Mouse (Mus musculus) neural tube, embryonic 15.5 days (tissue): ENCODE measurements around the gene Dolpp1. TPM values are rescaled to one million over a fixed set of nuclear protein-coding genes. Genes with fewer than 3 reads are reported as not detected.
A peak's percentile ranks its signal among the peaks of the same experiment; 100 is the strongest.

Experiments
- ATAC-seq: fragments of 200-750 bp; cut with Nextera tagmentation; 2 replicates; pipeline ENCODE4 v1.8.0; 2017; ENCODE audit warnings: mild to moderate bottlenecking, moderate TSS enrichment, moderate library complexity; ENCODE audit not compliant: low FRiP score
- H3K27ac ChIP-seq: fragments of 300-500 bp; sonication (generic); replicated peaks from 2 replicates; pipeline ENCODE4 v1.5.1; 2015; ENCODE audit warnings: mild to moderate bottlenecking, inconsistent platforms
- H3K27me3 ChIP-seq: fragments of 300-500 bp; sonication (generic); replicated peaks from 2 replicates; pipeline ENCODE4 v1.6.1; 2015; ENCODE audit warnings: inconsistent platforms
- H3K36me3 ChIP-seq: fragments of 300-500 bp; sonication (generic); 2 replicates; pipeline ENCODE4 v1.6.1; 2015; ENCODE audit warnings: inconsistent platforms
- H3K4me1 ChIP-seq: fragments of 300-500 bp; sonication (generic); 2 replicates; pipeline ENCODE4 v1.6.1; 2015; ENCODE audit warnings: inconsistent platforms
- H3K4me2 ChIP-seq: fragments of 300-500 bp; sonication (generic); 2 replicates; pipeline ENCODE4 v1.6.1; 2015; ENCODE audit warnings: inconsistent platforms, mild to moderate bottlenecking, moderate library complexity
- H3K4me3 ChIP-seq: fragments of 300-500 bp; sonication (generic); replicated peaks from 2 replicates; pipeline ENCODE4 v1.5.1; 2015; ENCODE audit warnings: mild to moderate bottlenecking, inconsistent platforms
- H3K9ac ChIP-seq: fragments of 300-500 bp; sonication (generic); replicated peaks from 2 replicates; pipeline ENCODE4 v1.6.1; 2015; ENCODE audit warnings: mild to moderate bottlenecking, inconsistent platforms
- H3K9me3 ChIP-seq: fragments of 300-500 bp; sonication (generic); replicated peaks from 2 replicates; pipeline ENCODE4 v1.6.1; 2016; ENCODE audit warnings: inconsistent platforms
- WGBS: fragments of 180-500 bp; shearing (Covaris S2); methylation state at CpG from one replicate; pipeline ENCODE4 v1.1.7; 2015; ENCODE audit warnings: mixed read lengths; 5-methylcytosine and 5-hydroxymethylcytosine counted together
- microRNA-seq: library from miRNA; unstranded; fragments of <30 nt; microRNA quantifications from one replicate; pipeline ENCODE4, GENCODE M21; 2017
- polyA plus RNA-seq: library from polyadenylated mRNA; unstranded; fragments of >200 nt; fragmentation: Nextera tagmentation; extraction: Ambion mirVana; gene quantifications from 2 replicates; pipeline ENCODE4 v1.2.1, GENCODE M21; 2015

The Dolpp1 gene
- polyA plus RNA-seq, 1 experiment from 2014 or later = 63.2 TPM

DNA sequence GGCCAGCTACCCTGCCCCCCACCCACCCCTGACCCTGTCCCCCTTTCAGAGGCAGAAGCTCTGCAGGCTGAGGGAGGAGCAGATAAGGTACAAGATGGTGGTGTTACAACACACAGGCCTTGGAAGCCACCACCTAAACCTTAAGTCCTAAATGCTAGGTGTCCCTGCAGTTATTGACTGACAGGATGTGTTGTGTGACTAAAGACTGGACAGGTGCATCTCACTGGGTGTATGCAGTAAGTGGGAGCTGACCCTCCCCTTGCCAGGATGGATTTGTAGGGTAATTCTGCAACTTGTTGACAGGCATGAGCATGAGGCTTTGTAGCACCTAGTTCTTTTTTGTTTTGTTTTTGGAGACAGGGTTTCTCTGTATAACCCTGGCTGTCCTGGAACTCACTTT lies 52.4 kb downstream of the Dolpp1 start:
- Histone ChIP-seq H3K27me3 (no peaks in the 10 kb centered on the region), H3K36me3 (peaks cover 35% of the 10 kb centered on the region), H3K4me2 (no peak overlapping the region), H3K27ac (0 out of 2 replicates have a peak overlapping the region, but pooled peaks have one; percentile 2), H3K9ac (0 out of 2 replicates have a peak overlapping the region, but pooled peaks have one; percentile 14), H3K9me3 (no peaks in the 10 kb centered on the region), H3K4me1 (peaks cover 55% of the 10 kb centered on the region), H3K4me3 (no peak overlapping the region)
- ATAC-seq = no peak

DNA sequence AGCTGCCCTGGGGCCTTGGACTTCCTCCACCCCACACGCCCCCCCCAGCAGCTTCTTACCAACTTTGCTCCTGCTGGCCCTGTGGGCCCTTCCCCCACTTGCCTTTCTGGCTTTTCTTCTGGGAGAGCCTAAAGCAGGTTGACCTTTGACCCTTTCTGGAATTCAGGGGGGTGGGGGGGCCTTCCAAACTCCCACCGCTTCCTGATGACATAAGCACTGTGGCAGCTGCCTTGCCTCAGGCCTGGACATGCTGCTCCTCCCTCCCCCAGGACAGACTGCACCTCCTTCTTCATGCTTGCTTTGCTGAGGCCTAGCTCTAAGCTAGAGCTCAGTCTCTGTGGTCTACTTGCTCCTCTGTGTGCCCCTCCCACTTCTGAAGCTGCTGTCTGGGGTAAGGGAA lies 53.3 kb downstream of the Dolpp1 start:
- Histone ChIP-seq H3K9me3 (no peaks in the 10 kb centered on the region), H3K4me1 (peaks cover 47% of the 10 kb centered on the region), H3K27me3 (no peaks in the 10 kb centered on the region), H3K27ac (peak overlapping the region; percentile 20; the same call in 1 of the 2 replicates), H3K36me3 (peaks cover 38% of the 10 kb centered on the region), H3K4me3 (no peak overlapping the region), H3K9ac (no peak overlapping the region), H3K4me2 (no peak overlapping the region)
- WGBS = 28% methylated on average over 2 of the region's 2 CpGs
- ATAC-seq = no peak

DNA sequence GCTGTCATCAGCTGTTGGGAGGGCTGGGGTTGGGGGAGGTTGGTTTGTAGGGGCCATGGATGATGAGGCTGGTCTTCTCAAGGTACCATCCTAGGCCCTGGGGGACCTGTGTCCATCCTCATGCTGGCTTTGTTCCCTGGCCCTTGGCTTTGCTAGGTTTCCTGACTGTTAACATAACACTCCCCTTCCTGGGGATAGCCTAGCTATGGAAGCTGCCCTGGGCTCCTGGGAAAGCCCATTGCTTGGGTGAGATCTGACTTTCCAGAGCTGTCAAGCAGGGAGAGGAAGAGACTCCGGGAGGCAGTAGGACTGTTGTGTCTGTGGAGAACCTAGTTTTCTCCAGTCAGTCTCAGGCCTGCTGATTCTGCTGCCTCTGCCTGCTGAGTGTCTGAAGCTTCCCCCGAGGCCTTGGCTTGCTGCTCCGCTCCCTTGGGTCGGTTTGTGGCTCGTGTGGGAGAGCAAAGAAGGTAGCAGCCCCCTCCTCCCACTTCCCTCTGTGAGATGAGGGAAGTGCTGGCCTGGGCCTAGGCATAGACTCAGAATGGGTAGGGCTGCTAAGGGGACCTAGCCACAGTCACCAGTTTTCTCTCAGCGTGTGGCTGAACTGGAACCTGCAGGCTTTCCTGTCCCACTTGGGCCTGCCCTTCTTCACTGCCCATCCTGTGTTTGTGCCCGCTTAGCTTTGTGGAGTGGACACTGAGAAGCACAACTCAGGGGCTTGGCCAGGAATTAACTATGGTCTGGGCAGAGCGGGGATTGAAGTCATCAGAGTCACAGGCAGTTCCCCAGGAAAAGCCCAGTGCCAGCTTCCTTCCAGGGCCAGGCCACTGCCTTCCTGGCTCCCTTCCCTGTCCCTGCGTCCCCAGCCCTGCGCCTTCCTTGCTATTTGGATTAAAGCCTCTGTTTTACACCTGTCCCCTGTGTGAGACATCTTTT lies 55.1 kb downstream of the Dolpp1 start:
- no peak overlapping the region for H3K4me3 ChIP-seq
- peaks cover 28% of the 10 kb centered on the region for H3K4me1 ChIP-seq
- no peak for ATAC-seq
- H3K9ac ChIP-seq = no peak overlapping the region
- H3K36me3 ChIP-seq = peaks cover 42% of the 10 kb centered on the region
- H3K4me2 ChIP-seq = no peak overlapping the region
- H3K27me3 ChIP-seq = no peaks in the 10 kb centered on the region
- WGBS = 80% methylated on average over 10 of the region's 10 CpGs
- H3K9me3 ChIP-seq = no peaks in the 10 kb centered on the region
- H3K27ac ChIP-seq = 0 out of 2 replicates have a peak overlapping the region, but pooled peaks have one; percentile 18

GRCm38 (mm10) chr2:30448371-30448770 lies 56.3 kb downstream of the Dolpp1 start:
- no peak for ATAC-seq
- Histone ChIP-seq H3K4me2 (no peak overlapping the region), H3K36me3 (peaks cover 38% of the 10 kb centered on the region), H3K9me3 (no peaks in the 10 kb centered on the region), H3K27ac (no peak overlapping the region), H3K4me3 (no peak overlapping the region), H3K27me3 (no peaks in the 10 kb centered on the region), H3K4me1 (peaks cover 16% of the 10 kb centered on the region), H3K9ac (no peak overlapping the region)
- WGBS = 97% methylated on average over 7 of the region's 7 CpGs

Small RNA genes lying within 50 kb of the gene (microRNA-seq; reads per million reads assigned to microRNA genes)
- not detected for gene Gm47292

Other genes starting within 250 kb of the Dolpp1 start
- gene Endog, start 220.8 kb upstream of the Dolpp1 start, polyA plus RNA-seq = 26.9 and 27.1 TPM in 2 replicates
- gene Spout1, start 213.8 kb upstream of the Dolpp1 start, polyA plus RNA-seq = 70.5 and 72.5 TPM in 2 replicates
- 16.0 and 16.2 TPM in 2 replicates for gene Kyat1, start 186.4 kb upstream of the Dolpp1 start, polyA plus RNA-seq
- gene Lrrc8a, start 154.5 kb upstream of the Dolpp1 start, polyA plus RNA-seq = 47.5 and 49.1 TPM in 2 replicates
- gene Gm28035, start 151.7 kb upstream of the Dolpp1 start, polyA plus RNA-seq = 0.12 and 0.32 TPM in 2 replicates
- gene Phyhd1, start 126.1 kb upstream of the Dolpp1 start, polyA plus RNA-seq = 4.8 and 5.2 TPM in 2 replicates
- not detected in 2 replicates for gene Gm28038, start 111.2 kb upstream of the Dolpp1 start, polyA plus RNA-seq
- 37.4 and 38.5 TPM in 2 replicates for gene Dolk, start 105.9 kb upstream of the Dolpp1 start, polyA plus RNA-seq
- gene Nup188, start 105.9 kb upstream of the Dolpp1 start, polyA plus RNA-seq = 15.4 and 22.2 TPM in 2 replicates
- 174 and 200 TPM in 2 replicates for gene Sh3glb2, start 32.9 kb upstream of the Dolpp1 start, polyA plus RNA-seq
- 32.7 and 35.8 TPM in 2 replicates for gene Miga2, start 28.0 kb upstream of the Dolpp1 start, polyA plus RNA-seq
- 21.3 and 26.8 TPM in 2 replicates for gene Crat, start 23.6 kb downstream of the Dolpp1 start, polyA plus RNA-seq
- 138 and 145 TPM in 2 replicates for gene Ptpa, start 23.8 kb downstream of the Dolpp1 start, polyA plus RNA-seq
- 1.4 and 1.9 TPM in 2 replicates for gene Ier5l, start 82.0 kb downstream of the Dolpp1 start, polyA plus RNA-seq
- gene Cstad, start 202.8 kb downstream of the Dolpp1 start, polyA plus RNA-seq = 0.31 and 0.83 TPM in 2 replicates